In genomic region chr11:94171691-94172090, GRCm38 (mm10) we compare ENCODE assay signal across 16 mouse cellular contexts. TPM values are rescaled to one million over a fixed set of nuclear protein-coding genes. Genes with fewer than 3 reads are reported as not detected.
DNase-seq lines count a peak whose midpoint lies in the region; ATAC-seq and TF ChIP-seq lines count a peak whose summit lies in the region.
"Had no signal": no experiment of that assay in that cellular context is flagged by ENCODE, and none has a peak within 500 bp of the region (broad histone marks: within the 10 kb centered on the region; RNA-seq: fewer than 3 reads in every experiment).

No protein-coding gene starts in this region.

- H3K9ac ChIP-seq in stomach, postnatal 0 days (ENCODE audit: low read length) = 0 out of 2 replicates have a peak overlapping the region, but pooled peaks have one; percentile 13
- H3K9ac ChIP-seq: forebrain, embryonic 15.5 days had no signal

- no peak overlapping the region for H3K4me2 ChIP-seq in stomach, postnatal 0 days (replicated peaks; ENCODE audit: low read depth)
- H3K4me2 ChIP-seq: forebrain, embryonic 15.5 days had no signal

- TF ChIP-seq EP300 in stomach, postnatal 0 days (optimal IDR thresholded peaks at IDR 0.05) = no peak

- H3K27me3 ChIP-seq in kidney, adult 2 months (replicated peaks; ENCODE audit: control insufficient read depth, insufficient read depth, low read length) = no peaks in the 10 kb centered on the region
- H3K27me3 ChIP-seq in stomach, postnatal 0 days (ENCODE audit: control insufficient read depth, insufficient read depth, low read length) = no peaks in the 10 kb centered on the region
- H3K27me3 ChIP-seq: forebrain, embryonic 15.5 days had no signal

- no peak overlapping the region for H3K4me3 ChIP-seq in kidney, adult 2 months (ENCODE audit: insufficient read depth, low read depth, low read length)
- H3K4me3 ChIP-seq in stomach, postnatal 0 days (ENCODE audit: low read depth, low read length) = no peak overlapping the region
- H3K4me3 ChIP-seq: forebrain, embryonic 15.5 days had no signal

- TF ChIP-seq CTCF in kidney, adult 2 months (conservative IDR thresholded peaks at IDR 0.05; ENCODE audit: insufficient read depth, insufficient read length, low read depth, low read length) = no peak
- TF ChIP-seq CTCF in stomach, postnatal 0 days (IDR thresholded peaks at IDR 0.05; ENCODE audit: low read depth) = no peak

- peak; percentile 52 to 55 for DNase-seq in cerebellum, postnatal 25 days
- no peak for DNase-seq in cerebellum, postnatal 10 days
- peak; percentile 44 for DNase-seq in kidney, adult 2 months
- DNase-seq in kidney, postnatal 10 days = no peak
- peak; percentile 49 for DNase-seq in lung, postnatal 36 days
- no peak for DNase-seq in lung, postnatal 4 days
- no peak for DNase-seq in stomach, postnatal 0 days (ENCODE audit: low spot score)
- no peak for DNase-seq in right cerebral cortex, postnatal 25 days
- DNase-seq: B cell, adult 2 months; heart, postnatal 36 days; layer of hippocampus, adult 9-11 months; midbrain, embryonic 14.5 days; thymus, postnatal 4 days had no signal

- 71% methylated on average over 5 of the region's 5 CpGs for WGBS in kidney, adult 2 months
- 86% methylated on average over 5 of the region's 5 CpGs for WGBS in stomach, postnatal 0 days

- peaks cover 6% of the 10 kb centered on the region; the same call in 1 of the 2 replicates for H3K4me1 ChIP-seq in kidney, adult 2 months (ENCODE audit: control insufficient read depth, insufficient read depth, low read length)
- 0 out of 2 replicates have a peak, but pooled peaks cover 2% of the 10 kb centered on the region for H3K4me1 ChIP-seq in stomach, postnatal 0 days (replicated peaks; ENCODE audit: control insufficient read depth, insufficient read depth)

- peak overlapping the region; percentile 67 for H3K27ac ChIP-seq in kidney, adult 2 months (ENCODE audit: insufficient read depth, low read depth, low read length)
- peak overlapping the region; percentile 81 for H3K27ac ChIP-seq in stomach, postnatal 0 days (replicated peaks)
- H3K27ac ChIP-seq: forebrain, embryonic 15.5 days; kidney, postnatal 0 days had no signal

- no peak for ATAC-seq in stomach, postnatal 0 days (ENCODE audit: low FRiP score, low TSS enrichment)
- ATAC-seq: forebrain, embryonic 15.5 days; hindbrain, embryonic 16.5 days had no signal

- no peaks in the 10 kb centered on the region for H3K9me3 ChIP-seq in stomach, postnatal 0 days (ENCODE audit: control insufficient read depth, low read length)
- H3K9me3 ChIP-seq: forebrain, embryonic 15.5 days had no signal

- TF ChIP-seq POLR2A in kidney, adult 2 months (IDR thresholded peaks at IDR 0.05; ENCODE audit: low read depth, low read length) = no peak

- H3K36me3 ChIP-seq in kidney, adult 2 months (ENCODE audit: control insufficient read depth, insufficient read depth, low read length) = no peaks in the 10 kb centered on the region
- H3K36me3 ChIP-seq in stomach, postnatal 0 days (ENCODE audit: control insufficient read depth, insufficient read depth, low read length) = no peaks in the 10 kb centered on the region
- H3K36me3 ChIP-seq: forebrain, embryonic 15.5 days had no signal

RNA-seq across cellular contexts. Expression of gene Tob1, which starts 39.6 kb away (rescaled TPM):
- polyA plus RNA-seq in kidney, adult 2 months (2012; rRNA removed) = 45.0 and 54.8 TPM in 2 replicates
- polyA plus RNA-seq in stomach, postnatal 0 days (2015; fragmentation: Nextera tagmentation; extraction: Ambion mirVana) = 71.1 and 74.1 TPM in 2 replicates

Comparison
In these comparisons a context has a peak if more than half of its experiments do, and no peak if none do; other contexts are left out.
1. DNase-seq: peak in cerebellum, postnatal 25 days (2 of 2), kidney, adult 2 months (single experiment) and lung, postnatal 36 days (single experiment); none in cerebellum, postnatal 10 days (0 of 2), kidney, postnatal 10 days (single experiment), lung, postnatal 4 days (0 of 2), stomach, postnatal 0 days (single experiment) and right cerebral cortex, postnatal 25 days (single experiment).